Mouse (Mus musculus) MN1 (cell line): ENCODE data around the gene Tsnaxip1.

Source experiments
- DNase-seq: peaks from one replicate; pipeline ENCODE4 v3.0.0-alpha.2; 2016; ENCODE audit warnings: low spot score

The Tsnaxip1 gene

DNA sequence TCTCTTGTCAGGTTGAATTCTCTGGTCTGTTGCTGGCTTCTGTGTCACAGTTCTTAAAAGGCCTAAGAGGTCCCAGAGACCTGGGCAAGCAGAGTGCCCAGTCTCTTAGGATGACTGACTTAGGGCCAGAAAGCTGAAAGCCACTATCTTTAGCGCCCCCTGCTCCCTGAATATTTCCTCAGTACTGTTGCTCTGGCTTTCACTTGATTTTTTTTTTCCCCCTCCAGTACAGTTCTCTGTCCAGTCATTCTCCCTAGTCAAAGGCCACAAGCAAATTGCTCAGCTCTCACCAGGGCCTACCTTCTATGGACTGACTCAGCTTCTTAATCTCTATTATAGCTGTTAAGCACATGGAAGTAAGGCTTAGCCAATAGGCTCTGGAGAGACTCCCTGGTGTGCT is 34.4 kb downstream of the Tsnaxip1 start:
- DNase-seq: peak; percentile 73

GRCm38 (mm10) chr8:105866364-105867029 is 39.0 kb downstream of the Tsnaxip1 start:
- DNase-seq: no peak

DNA sequence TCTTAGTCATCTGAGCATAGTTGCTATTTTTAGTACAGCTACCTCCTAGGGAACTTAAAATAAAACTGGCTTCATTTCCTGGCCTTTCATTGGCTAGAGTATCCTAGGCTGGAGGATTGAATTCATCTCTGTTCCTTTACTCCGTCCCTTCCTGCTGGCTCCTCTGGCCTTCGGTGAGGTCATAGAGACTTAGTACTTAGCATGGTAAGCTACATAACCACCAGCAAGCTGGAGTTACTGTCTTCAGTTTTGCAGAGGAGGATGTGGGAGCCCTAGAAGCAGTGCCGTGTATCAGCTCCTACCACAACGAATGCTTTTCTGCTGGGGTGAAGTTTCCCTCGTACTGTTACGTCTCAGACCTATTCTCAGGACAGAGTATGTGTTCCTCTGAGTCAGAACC is 46.8 kb downstream of the Tsnaxip1 start:
- DNase-seq: no peak

- DNase-seq: peak; percentile 89
Observed at GRCm38 (mm10) chr8:105880754-105881520, 53.4 kb downstream of the Tsnaxip1 start, which contains the start of gene Edc4. Gene Edc4, plus strand, starts transcription at chr8:105880881.

- no peak for DNase-seq
Observed at GRCm38 (mm10) chr8:105889756-105890465, 62.4 kb downstream of the Tsnaxip1 start.

GRCm38 (mm10) chr8:105890870-105891269 is 63.3 kb downstream of the Tsnaxip1 start:
- no peak for DNase-seq

DNA sequence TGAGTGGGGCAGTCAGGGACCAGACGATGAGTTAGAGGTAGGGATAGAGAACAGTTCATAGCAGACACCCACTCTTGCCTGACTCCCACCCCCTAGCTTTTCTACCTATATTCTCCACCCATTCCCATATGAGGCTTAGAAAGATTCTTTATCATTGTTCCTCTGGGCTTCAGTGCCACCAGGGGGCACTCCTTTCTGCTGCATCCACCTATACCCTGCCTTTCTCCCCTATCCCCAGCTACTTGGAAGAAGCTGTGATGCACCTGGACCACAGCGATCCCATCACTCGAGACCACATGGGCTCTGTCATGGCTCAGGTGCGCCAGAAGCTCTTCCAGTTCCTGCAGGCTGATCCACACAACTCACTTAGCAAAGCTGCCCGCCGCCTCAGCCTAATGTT is 64.9 kb downstream of the Tsnaxip1 start:
- peak; percentile 48 for DNase-seq

DNA sequence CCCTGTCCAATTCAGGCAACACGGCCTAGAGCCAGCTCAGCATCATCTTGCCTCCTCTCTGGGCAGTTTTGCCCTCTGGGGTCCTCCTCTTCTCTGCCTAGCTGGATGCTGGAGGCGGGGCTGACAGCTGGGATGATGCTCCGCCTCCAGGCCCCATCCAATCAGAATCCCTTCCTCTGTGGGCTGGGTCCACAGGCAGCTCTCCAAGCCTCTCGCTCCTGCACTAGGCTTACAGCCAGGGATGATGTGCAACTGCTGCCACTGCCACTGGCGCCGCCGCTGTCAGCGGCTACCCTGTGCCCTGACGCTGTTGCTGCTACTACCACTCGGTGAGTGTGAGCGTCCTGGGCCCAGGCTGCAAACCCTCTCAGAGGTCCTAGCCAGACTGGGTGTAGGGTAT is 65.8 kb downstream of the Tsnaxip1 start, which contains the start of gene Nrn1l:
Nrn1l (plus strand) TSS at position 229 of the 400 bp plus-strand sequence.
- peak; percentile 92 for DNase-seq
